Mouse (Mus musculus) embryonic facial prominence, embryonic 10.5 days (tissue): Measurements from ENCODE around the gene Lamtor2. TPM values are rescaled to one million over a fixed set of nuclear protein-coding genes. Genes with fewer than 3 reads are reported as not detected.
A peak's percentile ranks its signal among the peaks of the same experiment; 100 is the strongest.

Experiments
- DNase-seq: peaks from one replicate; pipeline ENCODE4 v3.0.0-alpha.2; 2017; ENCODE audit warnings: low spot score
- H3K27ac ChIP-seq: fragments of 300-500 bp; sonication (generic); replicated peaks from 2 replicates; pipeline ENCODE4 v1.5.1; 2016; ENCODE audit warnings: mild to moderate bottlenecking
- H3K27me3 ChIP-seq: fragments of 300-500 bp; sonication (generic); replicated peaks from 2 replicates; pipeline ENCODE4 v1.6.1; 2016; ENCODE audit warnings: low read depth, mild to moderate bottlenecking; ENCODE audit not compliant: poor library complexity, severe bottlenecking
- H3K36me3 ChIP-seq: fragments of 300-500 bp; sonication (generic); replicated peaks from 2 replicates; pipeline ENCODE4 v1.6.1; 2016; ENCODE audit warnings: mild to moderate bottlenecking, moderate library complexity
- H3K4me1 ChIP-seq: fragments of 300-500 bp; sonication (generic); 2 replicates; pipeline ENCODE4 v1.6.1; 2016
- H3K4me3 ChIP-seq: fragments of 300-500 bp; sonication (generic); 2 replicates; pipeline ENCODE4 v1.5.1; 2016; ENCODE audit warnings: mild to moderate bottlenecking, moderate library complexity
- H3K9me3 ChIP-seq: fragments of 300-500 bp; sonication (generic); 2 replicates; pipeline ENCODE4 v1.6.1; 2016; ENCODE audit warnings: mild to moderate bottlenecking
- WGBS: fragments of 180-500 bp; shearing (Covaris S2); methylation state at CpG from one replicate; pipeline ENCODE4 v1.1.7; 2016; 5-methylcytosine and 5-hydroxymethylcytosine counted together
- polyA plus RNA-seq: library from polyadenylated mRNA; unstranded; fragments of >200 nt; fragmentation: Nextera tagmentation; extraction: Ambion mirVana; gene quantifications from 2 replicates; pipeline ENCODE4 v1.2.1, GENCODE M21; 2016

The Lamtor2 gene
- polyA plus RNA-seq, 1 experiment from 2014 or later, result 161 TPM

- WGBS, result 90% methylated on average over 7 of the region's 7 CpGs
Observed at GRCm38 (mm10) chr3:88563966-88564365, 11.1 kb upstream of the Lamtor2 start.

DNA sequence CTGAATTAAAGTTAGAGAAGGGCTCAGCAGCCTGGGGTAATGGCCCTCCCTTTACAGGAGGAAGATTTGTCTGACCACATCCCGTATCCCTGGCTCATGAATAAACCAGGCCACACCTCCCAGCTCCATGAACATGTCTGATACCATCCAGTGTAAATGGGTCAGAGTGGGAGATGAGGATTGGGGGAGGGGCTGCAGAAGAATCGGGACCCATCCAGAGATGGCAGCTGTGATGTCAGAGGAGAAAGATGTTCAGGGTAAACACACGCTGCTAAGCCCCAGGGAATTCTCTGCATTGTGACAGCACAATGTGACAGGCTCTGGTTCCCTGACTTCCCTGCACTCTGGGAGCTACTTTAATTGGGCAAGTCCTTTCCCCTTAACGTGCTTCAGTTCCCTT is 10.6 kb upstream of the Lamtor2 start:
- 77% methylated on average over 4 of the region's 4 CpGs for WGBS
- Histone ChIP-seq H3K4me1 (no peaks in the 10 kb centered on the region), H3K27ac (no peak overlapping the region), H3K4me3 (no peak overlapping the region), H3K27me3 (no peaks in the 10 kb centered on the region), H3K9me3 (no peaks in the 10 kb centered on the region), H3K36me3 (peaks cover 100% of the 10 kb centered on the region)
- no peak for DNase-seq

More at GRCm38 (mm10) chr3:88563966-88564365, 11.1 kb upstream of the Lamtor2 start:
- DNase-seq, result no peak
- Histone ChIP-seq H3K9me3 (no peaks in the 10 kb centered on the region), H3K36me3 (peaks cover 100% of the 10 kb centered on the region), H3K27me3 (no peaks in the 10 kb centered on the region), H3K27ac (no peak overlapping the region), H3K4me3 (no peak overlapping the region), H3K4me1 (no peaks in the 10 kb centered on the region)

- H3K4me1 ChIP-seq, result no peaks in the 10 kb centered on the region
- no peaks in the 10 kb centered on the region for H3K27me3 ChIP-seq
- H3K36me3 ChIP-seq, result peaks cover 100% of the 10 kb centered on the region
- H3K9me3 ChIP-seq, result no peaks in the 10 kb centered on the region
- no peak overlapping the region for H3K27ac ChIP-seq
- DNase-seq, result no peak
- 69% methylated on average over 4 of the region's 4 CpGs for WGBS
- no peak overlapping the region for H3K4me3 ChIP-seq
Observed at GRCm38 (mm10) chr3:88561989-88562388, 9.1 kb upstream of the Lamtor2 start.

GRCm38 (mm10) chr3:88559596-88559995 is 6.7 kb upstream of the Lamtor2 start:
- Histone ChIP-seq H3K4me3 (no peak overlapping the region), H3K27me3 (no peaks in the 10 kb centered on the region), H3K4me1 (peaks cover 18% of the 10 kb centered on the region), H3K27ac (no peak overlapping the region), H3K9me3 (no peaks in the 10 kb centered on the region), H3K36me3 (peaks cover 97% of the 10 kb centered on the region)
- DNase-seq, result no peak
- 94% methylated on average over 9 of the region's 9 CpGs for WGBS

DNA sequence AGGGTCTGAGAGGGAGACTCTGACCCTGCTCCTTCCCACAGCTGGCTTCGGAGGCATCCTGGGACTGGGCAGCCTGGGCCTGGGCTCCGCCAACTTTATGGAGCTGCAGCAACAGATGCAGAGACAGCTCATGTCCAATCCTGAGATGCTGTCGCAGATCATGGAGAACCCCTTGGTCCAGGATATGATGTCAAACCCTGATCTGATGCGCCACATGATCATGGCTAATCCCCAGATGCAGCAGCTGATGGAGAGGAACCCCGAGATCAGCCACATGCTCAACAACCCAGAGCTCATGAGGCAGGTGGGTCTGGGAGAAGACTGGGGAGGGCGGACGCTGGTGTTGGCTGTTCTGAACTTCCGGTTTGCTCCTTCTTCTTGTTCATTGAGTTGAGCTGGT is 3.7 kb upstream of the Lamtor2 start:
- Histone ChIP-seq H3K4me3 (no peak overlapping the region), H3K36me3 (peaks cover 67% of the 10 kb centered on the region), H3K9me3 (no peaks in the 10 kb centered on the region), H3K4me1 (peaks cover 36% of the 10 kb centered on the region), H3K27me3 (no peaks in the 10 kb centered on the region), H3K27ac (no peak overlapping the region)
- WGBS, result 92% methylated on average over 8 of the region's 8 CpGs
- DNase-seq, result no peak

DNA sequence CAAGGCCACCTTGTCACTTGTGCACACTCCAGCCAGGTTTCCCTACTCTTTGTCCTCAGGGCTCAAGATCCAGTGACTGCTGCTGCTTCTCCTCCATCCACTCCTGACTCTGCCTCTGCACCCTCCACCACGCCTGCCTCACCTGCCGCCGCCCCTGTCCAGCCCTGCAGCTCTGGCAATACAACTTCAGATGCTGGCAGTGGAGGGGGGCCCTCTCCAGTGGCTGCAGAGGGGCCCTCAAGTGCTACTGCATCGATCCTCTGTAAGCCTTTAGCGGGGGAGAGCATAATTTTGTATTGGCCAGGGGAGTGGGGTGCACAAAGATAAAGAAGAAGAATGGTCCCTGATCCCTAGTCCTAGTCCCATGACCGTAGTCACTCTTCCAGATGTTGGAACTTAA is 2.9 kb upstream of the Lamtor2 start:
- Histone ChIP-seq H3K27ac (no peak overlapping the region), H3K9me3 (no peaks in the 10 kb centered on the region), H3K27me3 (no peaks in the 10 kb centered on the region), H3K4me1 (peaks cover 42% of the 10 kb centered on the region), H3K36me3 (peaks cover 58% of the 10 kb centered on the region), H3K4me3 (peak overlapping the region; percentile 94; the same call in 1 of the 2 replicates)
- 96% methylated on average over 6 of the region's 6 CpGs for WGBS
- DNase-seq, result no peak

DNA sequence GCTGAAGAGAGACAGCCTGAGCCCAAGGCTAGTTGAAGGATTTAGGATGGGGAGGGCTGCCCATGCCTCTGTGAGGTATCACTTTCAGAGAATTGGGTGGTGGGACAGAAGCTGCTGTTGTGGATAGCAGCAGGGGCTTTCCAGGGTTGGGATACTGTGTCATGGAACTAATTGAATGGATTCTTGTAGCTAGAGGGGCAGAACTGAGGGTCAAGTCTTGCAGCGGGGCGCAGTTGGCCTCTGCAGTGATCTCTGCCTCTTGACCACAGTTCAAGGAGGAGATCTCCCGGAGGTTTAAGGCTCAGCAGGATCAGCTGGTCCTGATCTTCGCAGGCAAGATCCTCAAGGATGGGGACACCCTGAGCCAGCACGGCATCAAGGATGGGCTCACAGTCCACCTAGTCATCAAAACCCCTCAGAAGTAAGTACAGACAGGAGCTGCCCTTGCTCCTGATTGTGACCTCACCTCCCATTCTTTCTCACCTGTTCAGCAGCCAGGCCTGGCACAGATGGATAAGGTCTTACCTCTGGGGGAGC is 2.3 kb upstream of the Lamtor2 start:
- no peaks in the 10 kb centered on the region for H3K9me3 ChIP-seq
- H3K27me3 ChIP-seq, result no peaks in the 10 kb centered on the region
- no peak overlapping the region; the same call in 1 of the 2 replicates for H3K27ac ChIP-seq
- WGBS, result 77% methylated on average over 5 of the region's 5 CpGs
- H3K36me3 ChIP-seq, result peaks cover 52% of the 10 kb centered on the region
- no peak for DNase-seq
- H3K4me3 ChIP-seq, result peak overlapping the region; percentile 94
- H3K4me1 ChIP-seq, result peaks cover 42% of the 10 kb centered on the region

DNA sequence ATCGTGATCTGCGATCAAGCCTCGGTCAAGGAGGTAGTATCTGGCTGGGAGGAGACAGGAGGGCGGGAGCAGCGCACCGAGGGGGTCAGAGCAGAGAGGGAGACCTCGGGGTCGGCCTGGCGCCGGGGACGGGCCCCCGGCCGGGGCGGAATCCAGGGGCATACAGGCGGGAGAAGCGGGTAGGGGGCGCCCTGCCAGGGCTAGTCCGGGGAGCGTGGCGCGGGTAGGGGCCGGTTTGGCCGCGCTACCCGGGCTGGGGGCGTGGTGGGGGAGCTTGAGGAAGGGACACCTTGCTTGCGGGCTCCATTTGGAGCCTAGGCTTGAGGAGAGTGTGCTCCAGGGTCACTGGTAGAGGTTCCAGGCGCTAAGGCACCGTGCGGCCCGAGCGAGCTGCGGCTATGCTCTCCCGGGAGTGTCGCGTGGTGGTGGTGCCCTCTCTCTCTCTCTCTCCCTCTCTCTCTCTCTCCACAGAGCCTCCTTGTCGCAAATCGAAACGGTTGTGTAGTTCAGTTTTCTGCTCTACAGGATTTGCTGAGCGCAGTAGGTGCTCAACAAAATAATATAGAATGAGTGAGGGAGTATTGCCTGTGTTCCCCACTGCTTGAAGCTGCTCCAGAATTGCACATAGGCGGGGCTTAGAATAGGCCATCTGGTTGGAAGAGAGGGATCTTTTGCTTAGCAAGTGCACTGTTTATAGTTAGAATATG is 1.2 kb upstream of the Lamtor2 start:
- no peaks in the 10 kb centered on the region for H3K27me3 ChIP-seq
- DNase-seq, result no peak
- peaks cover 45% of the 10 kb centered on the region for H3K4me1 ChIP-seq
- H3K36me3 ChIP-seq, result peaks cover 47% of the 10 kb centered on the region
- H3K27ac ChIP-seq, result peak overlapping the region; percentile 99
- WGBS, result 1% methylated on average over 41 of the region's 41 CpGs
- peak overlapping the region; percentile 94 for H3K4me3 ChIP-seq
- H3K9me3 ChIP-seq, result no peaks in the 10 kb centered on the region

- H3K4me1 ChIP-seq, result peaks cover 46% of the 10 kb centered on the region
- WGBS, result under 1% methylated on average over 36 of the region's 37 CpGs
- H3K27me3 ChIP-seq, result no peaks in the 10 kb centered on the region
- H3K36me3 ChIP-seq, result peaks cover 42% of the 10 kb centered on the region
- peak; percentile 97 for DNase-seq
- peak within 1 kb of the TSS; percentile 94 for H3K4me3 ChIP-seq
- H3K27ac ChIP-seq, result peak within 1 kb of the TSS; percentile 99
- H3K9me3 ChIP-seq, result no peaks in the 10 kb centered on the region
Observed at GRCm38 (mm10) chr3:88553525-88553879, 628 bp upstream of the Lamtor2 start, which contains the start of gene Ubqln4. TSS of gene Ubqln4 (plus strand) at chr3:88553758.

DNA sequence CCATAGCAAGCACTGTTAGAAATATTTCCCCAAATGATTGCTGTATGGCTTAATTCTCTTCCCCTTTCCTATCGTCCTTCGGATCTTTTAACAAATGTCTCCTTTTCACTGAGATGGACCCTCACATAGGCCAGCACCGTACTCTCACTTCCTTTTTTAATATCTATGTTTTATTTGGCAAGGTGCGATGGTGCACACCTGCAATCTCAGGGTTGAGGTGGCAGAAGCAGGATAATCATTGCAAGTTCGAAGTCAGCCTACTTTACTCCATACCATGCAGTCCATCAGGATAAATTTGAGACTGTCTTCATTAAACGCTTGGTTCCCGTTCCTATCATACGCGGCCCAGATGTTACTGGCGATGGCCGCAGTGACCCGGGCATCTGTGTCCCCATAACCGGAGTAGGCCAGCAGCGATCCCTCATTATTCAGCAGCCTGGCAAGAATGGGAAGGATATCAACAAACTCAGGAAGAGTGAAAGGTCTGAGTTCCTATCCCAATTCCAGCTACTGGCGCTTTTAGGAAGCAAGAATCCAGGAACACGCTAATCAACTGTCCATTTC is 710 bp downstream of the Lamtor2 start:
- DNase-seq, result no peak
- H3K27ac ChIP-seq, result peak overlapping the region; percentile 99
- WGBS, result 26% methylated on average over 16 of the region's 16 CpGs

DNA sequence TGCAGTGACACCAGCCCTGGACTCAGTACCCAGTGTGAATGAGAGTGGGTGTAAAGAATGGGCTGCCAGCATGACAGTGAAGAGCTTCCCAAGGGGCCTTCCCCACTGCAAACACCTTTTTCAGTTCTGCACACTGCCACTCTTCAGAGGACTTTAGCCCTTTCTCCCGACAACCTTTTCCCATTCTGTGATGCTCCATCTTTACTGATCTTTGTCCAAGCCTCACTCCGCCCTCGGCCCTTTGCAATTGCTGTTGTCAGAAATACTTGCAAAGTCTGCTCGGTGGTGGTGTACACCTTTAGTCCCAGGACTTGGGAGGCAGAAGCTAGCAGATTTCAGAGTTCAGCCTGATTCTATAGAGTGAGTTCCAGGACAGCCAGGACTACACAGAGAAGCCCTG is 1.3 kb downstream of the Lamtor2 start:
- no peak overlapping the region for H3K27ac ChIP-seq
- WGBS, result 88% methylated on average over 4 of the region's 4 CpGs
- no peak for DNase-seq
- H3K9me3 ChIP-seq, result no peaks in the 10 kb centered on the region
- H3K4me1 ChIP-seq, result peaks cover 50% of the 10 kb centered on the region
- peak overlapping the region; percentile 94 for H3K4me3 ChIP-seq
- H3K27me3 ChIP-seq, result no peaks in the 10 kb centered on the region
- peaks cover 23% of the 10 kb centered on the region for H3K36me3 ChIP-seq

More for the DNA sequence above, 710 bp downstream of the Lamtor2 start:
- Histone ChIP-seq H3K27me3 (no peaks in the 10 kb centered on the region), H3K9me3 (no peaks in the 10 kb centered on the region), H3K4me1 (peaks cover 53% of the 10 kb centered on the region), H3K4me3 (peak overlapping the region; percentile 94), H3K36me3 (peaks cover 29% of the 10 kb centered on the region)

- WGBS, result 45% methylated on average over 18 of the region's 18 CpGs
- H3K4me1 ChIP-seq, result peaks cover 42% of the 10 kb centered on the region
- no peaks in the 10 kb centered on the region for H3K9me3 ChIP-seq
- H3K27me3 ChIP-seq, result no peaks in the 10 kb centered on the region
- peak; percentile 31 for DNase-seq
- peaks cover 9% of the 10 kb centered on the region for H3K36me3 ChIP-seq
- H3K4me3 ChIP-seq, result peak within 1 kb of the TSS; percentile 38
- peak within 1 kb of the TSS; percentile 58 for H3K27ac ChIP-seq
Observed at GRCm38 (mm10) chr3:88548180-88548917, 4.5 kb downstream of the Lamtor2 start, which contains the start of gene Rab25. TSS of gene Rab25 (minus strand) at chr3:88548300.
